ENCODE assay signal across 15 mouse cellular contexts in the genomic region with DNA sequence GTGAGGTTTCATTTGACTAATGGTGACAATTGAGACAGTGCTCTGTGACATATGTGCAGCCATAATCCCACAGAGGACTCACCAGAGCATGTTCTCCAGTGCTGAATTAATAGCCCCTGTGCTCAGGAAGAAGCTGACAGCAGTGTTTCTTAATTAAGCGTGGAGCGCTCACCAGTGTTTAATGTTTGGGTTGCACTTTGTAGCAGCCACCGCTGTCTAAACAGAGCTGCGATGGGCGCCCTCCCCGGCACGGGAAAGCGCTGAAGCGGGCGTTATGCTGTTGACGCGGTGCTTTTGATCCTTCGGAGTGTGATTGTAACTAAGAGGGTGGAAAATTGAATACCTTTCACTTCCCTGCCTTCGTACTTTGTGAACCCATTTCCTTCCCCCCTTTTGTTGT.
A peak's percentile ranks its signal among the peaks of the same experiment; 100 is the strongest.
DNase-seq lines count a peak whose midpoint lies in the region; ATAC-seq and TF ChIP-seq lines count a peak whose summit lies in the region.
"Had no signal": no experiment of that assay in that cellular context is flagged by ENCODE, and none has a peak within 500 bp of the region (broad histone marks: within the 10 kb centered on the region; RNA-seq: fewer than 3 reads in every experiment).

No protein-coding gene starts in this region.

- H3K36me3 ChIP-seq in hindbrain, embryonic 14.5 days (replicated peaks; ENCODE audit: control insufficient read depth, insufficient read depth), result peaks cover 32% of the 10 kb centered on the region
- H3K36me3 ChIP-seq in neural tube, embryonic 11.5 days (ENCODE audit: control insufficient read depth, insufficient read depth, low read length), result no peaks in the 10 kb centered on the region
- peaks cover 11% of the 10 kb centered on the region; the same call in 1 of the 2 replicates for H3K36me3 ChIP-seq in liver, embryonic 11.5 days (ENCODE audit: control insufficient read depth, insufficient read depth, low read length)

- peak; percentile 71 for DNase-seq in heart, adult 11 months
- DNase-seq in heart, postnatal 25 days (ENCODE audit: low spot score), result no peak
- peak; percentile 39 for DNase-seq in embryo, embryonic 11 days
- no peak for DNase-seq in hindbrain, embryonic 14.5 days (ENCODE audit: low spot score)
- peak; percentile 43 for DNase-seq in neural tube, embryonic 11.5 days (ENCODE audit: low spot score)
- no peak for DNase-seq in layer of hippocampus, adult 2 months (ENCODE audit: low spot score in 2 of 2)
- no peak for DNase-seq in urinary bladder, postnatal 14 days (ENCODE audit: low spot score)
- no peak for DNase-seq in liver, embryonic 11.5 days (ENCODE audit: low spot score)
- DNase-seq: cerebellum, adult 2 months; lung, adult 2 months had no signal

- no peak overlapping the region for H3K4me3 ChIP-seq in hindbrain, embryonic 14.5 days (replicated peaks; ENCODE audit: low read length)
- no peak overlapping the region for H3K4me3 ChIP-seq in neural tube, embryonic 11.5 days (ENCODE audit: low read depth, low read length)
- no peak overlapping the region for H3K4me3 ChIP-seq in layer of hippocampus, adult 2 months
- no peak overlapping the region for H3K4me3 ChIP-seq in liver, embryonic 11.5 days (ENCODE audit: low read depth, low read length)
- H3K4me3 ChIP-seq: embryonic facial prominence, embryonic 15.5 days; heart, embryonic 10.5 days; limb, embryonic 12.5 days; megakaryocyte, embryonic 14.5 days had no signal

- 9% methylated on average over 14 of the region's 14 CpGs for WGBS in hindbrain, embryonic 14.5 days
- WGBS in neural tube, embryonic 11.5 days, result 12% methylated on average over 14 of the region's 14 CpGs
- WGBS in liver, embryonic 11.5 days, result 81% methylated on average over 14 of the region's 14 CpGs

- no peak overlapping the region for H3K9ac ChIP-seq in hindbrain, embryonic 14.5 days
- no peak overlapping the region for H3K9ac ChIP-seq in neural tube, embryonic 11.5 days (ENCODE audit: low read length)
- H3K9ac ChIP-seq in liver, embryonic 11.5 days (ENCODE audit: low read depth, low read length), result no peak overlapping the region
- H3K9ac ChIP-seq: embryonic facial prominence, embryonic 15.5 days; limb, embryonic 12.5 days had no signal

- TF ChIP-seq CTCF in layer of hippocampus, adult 2 months (conservative IDR thresholded peaks at IDR 0.05), result no peak

- no peaks in the 10 kb centered on the region for H3K27me3 ChIP-seq in hindbrain, embryonic 14.5 days (ENCODE audit: control insufficient read depth, insufficient read depth, low read length)
- no peaks in the 10 kb centered on the region for H3K27me3 ChIP-seq in neural tube, embryonic 11.5 days (ENCODE audit: control insufficient read depth, insufficient read depth, low read length)
- H3K27me3 ChIP-seq in liver, embryonic 11.5 days (replicated peaks; ENCODE audit: control insufficient read depth, insufficient read depth, low read length), result no peaks in the 10 kb centered on the region
- H3K27me3 ChIP-seq: embryonic facial prominence, embryonic 15.5 days; limb, embryonic 12.5 days; megakaryocyte, embryonic 14.5 days had no signal

- no peak overlapping the region for H3K27ac ChIP-seq in hindbrain, embryonic 14.5 days
- no peak overlapping the region for H3K27ac ChIP-seq in neural tube, embryonic 11.5 days (ENCODE audit: low read depth, low read length)
- H3K27ac ChIP-seq in layer of hippocampus, adult 2 months, result no peak overlapping the region
- H3K27ac ChIP-seq in liver, embryonic 11.5 days (ENCODE audit: low read depth, low read length), result no peak overlapping the region
- H3K27ac ChIP-seq: embryonic facial prominence, embryonic 15.5 days; heart, embryonic 10.5 days; limb, embryonic 12.5 days; stomach, postnatal 0 days had no signal

- intact Hi-C loops in heart, postnatal 25 days (cut with DNase I), result no loop called here

- 0 out of 2 replicates have a peak overlapping the region, but pooled peaks have one; percentile 17 for H3K4me2 ChIP-seq in hindbrain, embryonic 14.5 days (replicated peaks)
- H3K4me2 ChIP-seq in neural tube, embryonic 11.5 days (ENCODE audit: low read depth), result no peak overlapping the region
- no peak overlapping the region for H3K4me2 ChIP-seq in liver, embryonic 11.5 days
- H3K4me2 ChIP-seq: embryonic facial prominence, embryonic 15.5 days; limb, embryonic 12.5 days had no signal

- H3K4me1 ChIP-seq in hindbrain, embryonic 14.5 days (replicated peaks; ENCODE audit: control insufficient read depth, insufficient read depth, low read length), result no peaks in the 10 kb centered on the region
- no peaks in the 10 kb centered on the region for H3K4me1 ChIP-seq in neural tube, embryonic 11.5 days (ENCODE audit: control insufficient read depth, insufficient read depth, low read length)
- no peaks in the 10 kb centered on the region for H3K4me1 ChIP-seq in liver, embryonic 11.5 days (replicated peaks; ENCODE audit: control insufficient read depth, insufficient read depth, low read length)
- H3K4me1 ChIP-seq: embryonic facial prominence, embryonic 15.5 days; heart, embryonic 10.5 days; limb, embryonic 12.5 days; megakaryocyte, embryonic 14.5 days had no signal

- no peak; the same call in 1 of the 2 replicates for ATAC-seq in hindbrain, embryonic 14.5 days (ENCODE audit: low FRiP score)
- no peak for ATAC-seq in neural tube, embryonic 11.5 days (ENCODE audit: insufficient read depth, low FRiP score, low TSS enrichment)
- no peak for ATAC-seq in liver, embryonic 11.5 days (replicated peaks; ENCODE audit: low FRiP score)

- H3K9me3 ChIP-seq in hindbrain, embryonic 14.5 days (ENCODE audit: control insufficient read depth, low read length), result no peaks in the 10 kb centered on the region
- no peaks in the 10 kb centered on the region for H3K9me3 ChIP-seq in neural tube, embryonic 11.5 days (ENCODE audit: control insufficient read depth, low read length)
- H3K9me3 ChIP-seq in liver, embryonic 11.5 days (ENCODE audit: control insufficient read depth, low read length), result no peaks in the 10 kb centered on the region
- H3K9me3 ChIP-seq: embryonic facial prominence, embryonic 15.5 days had no signal

Comparison
In these comparisons a context has a peak if more than half of its experiments do, and no peak if none do; other contexts are left out.
1. DNase-seq: peak in heart, adult 11 months (single experiment), embryo, embryonic 11 days (single experiment) and neural tube, embryonic 11.5 days (single experiment); none in heart, postnatal 25 days (single experiment), hindbrain, embryonic 14.5 days (single experiment), layer of hippocampus, adult 2 months (0 of 2), urinary bladder, postnatal 14 days (single experiment) and liver, embryonic 11.5 days (single experiment).